Mouse (Mus musculus): ENCODE data around the gene Fam84b. TPM values are rescaled to one million over a fixed set of nuclear protein-coding genes. Genes with fewer than 3 reads are reported as not detected.
"Not testable (repeated sequence)": the region's sequence is repeated elsewhere in the genome, so short reads cannot be mapped to it uniquely, and the experiment has no call there.

The Fam84b gene
- polyA plus RNA-seq, 1 experiment, result 9.5 TPM

DNA sequence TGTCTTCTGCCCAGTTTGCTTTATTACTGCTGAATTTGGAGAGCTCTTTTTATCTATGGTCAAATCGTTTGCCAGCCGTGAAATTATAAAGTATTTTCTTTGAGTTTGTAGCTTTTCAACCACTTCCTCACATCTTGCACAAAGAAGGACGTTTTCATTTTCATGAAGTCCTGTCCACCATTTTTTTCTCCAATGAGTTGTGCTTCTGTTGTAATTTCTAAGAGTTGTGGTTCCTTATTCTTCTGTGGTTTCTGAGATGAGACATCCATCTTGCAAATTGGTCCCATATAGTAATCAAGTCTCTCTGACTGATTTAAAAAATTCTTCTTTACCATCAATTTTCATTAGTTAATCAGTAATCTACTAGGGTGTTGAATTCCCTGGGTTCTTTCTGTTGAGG lies 8.8 kb upstream of the Fam84b start:
- no peak for DNase-seq
- no peak overlapping the region for H3K4me3 ChIP-seq (ENCODE audit: control insufficient read depth, insufficient read depth, low read length)
- WGBS, result 8% methylated on average over 3 of the region's 3 CpGs
- TF ChIP-seq POLR2A (IDR thresholded peaks at IDR 0.05; ENCODE audit: control insufficient read depth, extremely low read depth, insufficient read depth, low read length, poor library complexity) (no peak), CTCF (IDR thresholded peaks at IDR 0.05; ENCODE audit: borderline replicate concordance, control insufficient read depth, extremely low read depth, insufficient read depth, low read length, poor library complexity) (no peak)
- no peaks in the 10 kb centered on the region for H3K4me1 ChIP-seq (replicated peaks; ENCODE audit: control insufficient read depth, insufficient read depth, low read length)
- no peak overlapping the region for H3K27ac ChIP-seq (ENCODE audit: control insufficient read depth, insufficient read depth, low read length)
- no peaks in the 10 kb centered on the region for H3K27me3 ChIP-seq (ENCODE audit: control insufficient read depth, insufficient read depth, low read length)
- no peaks in the 10 kb centered on the region for H3K36me3 ChIP-seq (ENCODE audit: control insufficient read depth, insufficient read depth, low read length)

DNA sequence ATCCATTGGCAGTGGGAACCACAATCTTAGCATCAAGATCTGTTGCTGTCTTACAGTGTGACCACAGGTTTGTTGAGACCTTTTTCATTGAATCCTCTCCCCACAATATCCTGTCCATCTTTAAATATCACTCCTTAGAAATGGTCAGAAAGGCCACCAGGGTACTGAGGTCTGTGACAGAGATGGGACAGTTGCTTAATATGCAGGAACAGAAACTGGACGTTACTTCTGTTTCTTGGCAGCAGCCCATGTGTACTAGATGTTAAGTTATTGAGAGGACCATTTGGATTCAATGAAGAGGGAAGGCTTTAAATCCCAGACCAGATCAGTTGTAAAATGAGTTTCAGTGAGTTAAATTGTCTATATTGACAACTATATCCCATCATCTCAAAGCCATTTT lies 1.5 kb upstream of the Fam84b start:
- 80% methylated on average over 1 of the region's 1 CpGs for WGBS
- H3K27me3 ChIP-seq (ENCODE audit: control insufficient read depth, insufficient read depth, low read length), result no peaks in the 10 kb centered on the region
- no peak overlapping the region for H3K4me3 ChIP-seq (ENCODE audit: control insufficient read depth, insufficient read depth, low read length)
- no peaks in the 10 kb centered on the region for H3K4me1 ChIP-seq (replicated peaks; ENCODE audit: control insufficient read depth, insufficient read depth, low read length)
- no peaks in the 10 kb centered on the region for H3K36me3 ChIP-seq (ENCODE audit: control insufficient read depth, insufficient read depth, low read length)
- no peak for DNase-seq
- no peak overlapping the region for H3K27ac ChIP-seq (ENCODE audit: control insufficient read depth, insufficient read depth, low read length)
- no peak for TF ChIP-seq CTCF (IDR thresholded peaks at IDR 0.05; ENCODE audit: borderline replicate concordance, control insufficient read depth, extremely low read depth, insufficient read depth, low read length, poor library complexity)

DNA sequence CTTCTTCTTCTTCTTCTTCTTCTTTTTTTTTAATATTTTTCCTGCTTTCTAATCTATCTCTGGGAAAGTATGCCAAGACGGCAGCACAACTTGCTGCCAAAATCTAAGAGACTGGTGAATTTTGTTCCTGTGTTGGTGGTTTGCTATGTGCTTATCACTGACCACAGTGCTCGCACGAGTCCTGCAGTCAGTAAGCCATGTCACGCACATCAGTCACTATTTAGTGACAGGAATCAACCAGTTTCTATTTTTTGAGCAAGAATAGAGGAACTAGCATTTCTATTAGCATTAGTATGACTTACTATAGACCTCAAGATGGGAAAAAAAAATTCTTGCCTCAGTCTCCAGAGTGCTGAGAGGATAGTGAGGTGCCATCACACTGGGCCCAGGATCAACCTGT lies 573 bp upstream of the Fam84b start:
- Histone ChIP-seq H3K36me3 (ENCODE audit: control insufficient read depth, insufficient read depth, low read length) (no peaks in the 10 kb centered on the region), H3K4me1 (replicated peaks; ENCODE audit: control insufficient read depth, insufficient read depth, low read length) (no peaks in the 10 kb centered on the region), H3K27me3 (ENCODE audit: control insufficient read depth, insufficient read depth, low read length) (no peaks in the 10 kb centered on the region), H3K4me3 (ENCODE audit: control insufficient read depth, insufficient read depth, low read length) (no peak overlapping the region), H3K27ac (ENCODE audit: control insufficient read depth, insufficient read depth, low read length) (no peak overlapping the region)
- no peak for TF ChIP-seq POLR2A (IDR thresholded peaks at IDR 0.05; ENCODE audit: control insufficient read depth, extremely low read depth, insufficient read depth, low read length, poor library complexity)
- 64% methylated on average over 4 of the region's 4 CpGs for WGBS
- DNase-seq, result no peak

DNA sequence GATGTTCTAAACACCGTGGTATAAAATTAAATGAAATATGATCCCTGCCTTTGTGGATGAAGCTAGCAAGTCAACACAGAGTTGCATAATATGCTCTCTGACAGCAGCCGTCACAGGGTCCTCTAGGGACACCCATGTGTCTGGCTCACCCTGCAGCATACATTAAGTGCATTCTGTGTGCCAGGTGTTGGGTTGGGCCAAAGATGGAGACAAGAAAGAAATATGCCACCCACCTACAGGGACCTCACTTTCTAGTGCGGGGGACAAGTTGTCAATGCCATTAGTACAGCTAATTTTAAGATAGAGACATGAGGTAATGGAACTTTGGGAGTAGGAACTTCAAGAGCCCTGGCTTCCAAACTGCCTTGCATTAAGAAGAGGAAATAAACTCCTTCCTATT lies 4.9 kb downstream of the Fam84b start:
- Histone ChIP-seq H3K36me3 (ENCODE audit: control insufficient read depth, insufficient read depth, low read length) (no peaks in the 10 kb centered on the region), H3K27me3 (ENCODE audit: control insufficient read depth, insufficient read depth, low read length) (no peaks in the 10 kb centered on the region), H3K27ac (ENCODE audit: control insufficient read depth, insufficient read depth, low read length) (no peak overlapping the region), H3K4me1 (replicated peaks; ENCODE audit: control insufficient read depth, insufficient read depth, low read length) (no peaks in the 10 kb centered on the region), H3K4me3 (ENCODE audit: control insufficient read depth, insufficient read depth, low read length) (no peak overlapping the region)
- TF ChIP-seq POLR2A (IDR thresholded peaks at IDR 0.05; ENCODE audit: control insufficient read depth, extremely low read depth, insufficient read depth, low read length, poor library complexity) (no peak), CTCF (IDR thresholded peaks at IDR 0.05; ENCODE audit: borderline replicate concordance, control insufficient read depth, extremely low read depth, insufficient read depth, low read length, poor library complexity) (no peak)
- 91% methylated on average over 3 of the region's 3 CpGs for WGBS
- DNase-seq, result no peak

DNA sequence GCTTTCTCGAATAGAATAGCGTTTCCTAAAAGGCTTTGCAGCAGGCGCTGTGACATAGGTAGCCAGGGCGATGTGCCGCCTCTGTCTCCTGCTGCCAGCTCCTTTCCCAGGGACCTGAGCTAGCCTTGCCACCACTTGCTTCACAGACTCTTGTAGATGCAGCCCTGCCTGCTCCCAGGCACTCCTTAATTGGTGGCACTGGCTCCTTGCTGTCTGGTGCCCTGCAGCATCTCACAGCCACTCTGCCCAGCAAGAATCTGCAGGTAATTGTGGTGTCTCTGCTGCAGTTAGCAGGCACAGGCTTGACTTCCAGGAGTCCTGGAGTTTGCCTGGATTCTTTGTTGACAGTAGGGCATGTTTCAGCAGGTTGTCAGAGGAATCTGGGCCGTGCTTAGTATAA lies 7.3 kb downstream of the Fam84b start:
- Histone ChIP-seq H3K4me1 (replicated peaks; ENCODE audit: control insufficient read depth, insufficient read depth, low read length) (no peaks in the 10 kb centered on the region), H3K36me3 (ENCODE audit: control insufficient read depth, insufficient read depth, low read length) (no peaks in the 10 kb centered on the region), H3K4me3 (ENCODE audit: control insufficient read depth, insufficient read depth, low read length) (no peak overlapping the region), H3K27ac (ENCODE audit: control insufficient read depth, insufficient read depth, low read length) (no peak overlapping the region), H3K27me3 (ENCODE audit: control insufficient read depth, insufficient read depth, low read length) (no peaks in the 10 kb centered on the region)
- 93% methylated on average over 6 of the region's 6 CpGs for WGBS
- no peak for DNase-seq
- TF ChIP-seq POLR2A (IDR thresholded peaks at IDR 0.05; ENCODE audit: control insufficient read depth, extremely low read depth, insufficient read depth, low read length, poor library complexity) (no peak), CTCF (IDR thresholded peaks at IDR 0.05; ENCODE audit: borderline replicate concordance, control insufficient read depth, extremely low read depth, insufficient read depth, low read length, poor library complexity) (no peak)

DNA sequence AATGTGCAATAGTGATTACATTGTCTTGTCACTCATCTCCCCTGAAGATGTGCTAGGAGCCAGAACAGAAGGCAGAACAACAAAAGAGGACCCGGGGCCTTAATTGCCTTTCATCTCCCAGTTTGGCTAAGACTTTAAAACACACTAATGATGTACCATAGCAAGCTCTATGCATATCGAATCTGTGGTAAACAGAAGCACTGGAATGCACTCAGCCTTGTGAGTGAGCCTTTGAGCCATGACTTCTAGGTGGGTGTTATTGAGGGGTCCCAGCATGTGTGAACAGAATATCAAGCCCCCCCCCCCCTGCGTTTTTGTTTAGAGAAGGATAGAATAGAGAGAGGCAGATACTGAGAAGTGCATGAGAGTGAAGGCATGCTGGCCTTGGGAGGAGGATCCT lies 7.7 kb downstream of the Fam84b start:
- Histone ChIP-seq H3K4me3 (ENCODE audit: control insufficient read depth, insufficient read depth, low read length) (no peak overlapping the region), H3K4me1 (replicated peaks; ENCODE audit: control insufficient read depth, insufficient read depth, low read length) (no peaks in the 10 kb centered on the region), H3K27ac (ENCODE audit: control insufficient read depth, insufficient read depth, low read length) (no peak overlapping the region), H3K27me3 (ENCODE audit: control insufficient read depth, insufficient read depth, low read length) (no peaks in the 10 kb centered on the region), H3K36me3 (ENCODE audit: control insufficient read depth, insufficient read depth, low read length) (no peaks in the 10 kb centered on the region)
- WGBS, result 80% methylated on average over 3 of the region's 3 CpGs
- TF ChIP-seq POLR2A (IDR thresholded peaks at IDR 0.05; ENCODE audit: control insufficient read depth, extremely low read depth, insufficient read depth, low read length, poor library complexity) (no peak), CTCF (IDR thresholded peaks at IDR 0.05; ENCODE audit: borderline replicate concordance, control insufficient read depth, extremely low read depth, insufficient read depth, low read length, poor library complexity) (no peak)
- DNase-seq, result no peak

DNA sequence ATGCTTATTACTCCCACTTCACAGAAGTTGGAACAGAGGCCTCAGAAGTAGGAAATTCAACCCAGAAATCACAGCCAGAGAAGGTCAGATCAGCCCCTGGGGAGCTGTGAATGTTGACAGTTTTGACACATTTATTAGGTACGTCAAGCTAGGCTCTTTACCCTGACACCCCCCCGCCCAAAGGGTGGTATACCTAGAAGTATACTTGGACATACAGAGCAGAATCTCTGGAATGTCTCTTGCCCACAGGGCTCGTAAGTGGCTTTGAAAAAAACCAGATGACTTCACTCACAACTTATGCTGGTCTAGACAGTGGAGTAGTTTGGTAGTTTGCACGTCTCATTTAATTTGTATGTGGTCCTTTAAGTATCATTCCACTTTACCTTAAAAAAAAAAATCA lies 11.8 kb downstream of the Fam84b start:
- no peak for DNase-seq
- no peak overlapping the region for H3K4me3 ChIP-seq (ENCODE audit: control insufficient read depth, insufficient read depth, low read length)
- TF ChIP-seq POLR2A (IDR thresholded peaks at IDR 0.05; ENCODE audit: control insufficient read depth, extremely low read depth, insufficient read depth, low read length, poor library complexity) (no peak), CTCF (IDR thresholded peaks at IDR 0.05; ENCODE audit: borderline replicate concordance, control insufficient read depth, extremely low read depth, insufficient read depth, low read length, poor library complexity) (no peak)
- 92% methylated on average over 4 of the region's 4 CpGs for WGBS
- no peak overlapping the region for H3K27ac ChIP-seq (ENCODE audit: control insufficient read depth, insufficient read depth, low read length)
- no peaks in the 10 kb centered on the region for H3K27me3 ChIP-seq (ENCODE audit: control insufficient read depth, insufficient read depth, low read length)
- no peaks in the 10 kb centered on the region for H3K36me3 ChIP-seq (ENCODE audit: control insufficient read depth, insufficient read depth, low read length)
- H3K4me1 ChIP-seq (replicated peaks; ENCODE audit: control insufficient read depth, insufficient read depth, low read length), result no peaks in the 10 kb centered on the region

DNA sequence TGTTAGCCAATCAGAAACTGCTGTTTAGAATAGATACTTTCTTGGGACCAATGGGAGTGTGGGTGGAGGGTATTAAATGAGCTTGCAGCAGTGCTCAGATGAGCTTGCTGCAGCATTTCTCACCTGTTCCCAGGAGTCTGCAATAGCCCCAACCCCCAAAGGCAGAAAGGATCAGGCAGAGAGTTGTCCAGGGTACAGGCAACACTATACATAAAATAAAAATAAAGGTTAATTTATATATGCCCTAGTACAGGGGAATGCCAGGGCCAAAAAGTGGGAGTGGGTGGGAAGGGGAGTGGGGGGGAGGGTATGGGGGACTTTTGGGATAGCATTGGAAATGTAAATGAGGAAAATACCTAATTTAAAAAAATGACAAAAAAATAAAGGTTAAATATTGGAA lies 12.3 kb downstream of the Fam84b start:
- H3K4me1 ChIP-seq (replicated peaks; ENCODE audit: control insufficient read depth, insufficient read depth, low read length); H3K27ac ChIP-seq (ENCODE audit: control insufficient read depth, insufficient read depth, low read length); DNase-seq; H3K27me3 ChIP-seq (ENCODE audit: control insufficient read depth, insufficient read depth, low read length); H3K36me3 ChIP-seq (ENCODE audit: control insufficient read depth, insufficient read depth, low read length); H3K4me3 ChIP-seq (ENCODE audit: control insufficient read depth, insufficient read depth, low read length): not testable (repeated sequence)
